Mouse (Mus musculus) embryonic facial prominence, embryonic 15.5 days (tissue): ENCODE measurements at regions not wholly inside any gene's neighbourhood (a gene's known extent, or its start where the extent isn't known, plus 50 kb on each side); places are given as distances from the start of the nearest gene placed in this dataset.

Experiments used
- ATAC-seq: fragments of 200-750 bp; cut with Nextera tagmentation; 2 replicates; pipeline ENCODE4 v1.8.0; 2017; ENCODE audit warnings: low read depth, moderate TSS enrichment; ENCODE audit not compliant: insufficient number of reproducible peaks, low FRiP score, low TSS enrichment
- H3K27ac ChIP-seq: fragments of 300-500 bp; sonication (generic); replicated peaks from 2 replicates; pipeline ENCODE4 v1.5.1; 2015; ENCODE audit warnings: mild to moderate bottlenecking, inconsistent platforms
- H3K27me3 ChIP-seq: fragments of 300-500 bp; sonication (generic); 2 replicates; pipeline ENCODE4 v1.6.1; 2015; ENCODE audit warnings: inconsistent platforms
- H3K36me3 ChIP-seq: fragments of 300-500 bp; sonication (generic); 2 replicates; pipeline ENCODE4 v1.6.1; 2015; ENCODE audit warnings: mild to moderate bottlenecking, inconsistent platforms
- H3K4me1 ChIP-seq: fragments of 300-500 bp; sonication (generic); 2 replicates; pipeline ENCODE4 v1.6.1; 2015; ENCODE audit warnings: inconsistent platforms
- H3K4me2 ChIP-seq: fragments of 300-500 bp; sonication (generic); replicated peaks from 2 replicates; pipeline ENCODE4 v1.6.1; 2015; ENCODE audit warnings: mild to moderate bottlenecking, inconsistent platforms
- H3K4me3 ChIP-seq: fragments of 300-500 bp; sonication (generic); replicated peaks from 2 replicates; pipeline ENCODE4 v1.5.1; 2015; ENCODE audit warnings: mild to moderate bottlenecking, inconsistent platforms
- H3K9ac ChIP-seq: fragments of 300-500 bp; sonication (generic); 2 replicates; pipeline ENCODE4 v1.6.1; 2015; ENCODE audit warnings: inconsistent platforms
- H3K9me3 ChIP-seq: fragments of 300-500 bp; sonication (generic); replicated peaks from 2 replicates; pipeline ENCODE4 v1.6.1; 2016; ENCODE audit warnings: inconsistent platforms
- WGBS: fragments of 180-500 bp; shearing (Covaris S2); methylation state at CpG from one replicate; pipeline ENCODE4 v1.1.7; 2015; 5-methylcytosine and 5-hydroxymethylcytosine counted together

DNA sequence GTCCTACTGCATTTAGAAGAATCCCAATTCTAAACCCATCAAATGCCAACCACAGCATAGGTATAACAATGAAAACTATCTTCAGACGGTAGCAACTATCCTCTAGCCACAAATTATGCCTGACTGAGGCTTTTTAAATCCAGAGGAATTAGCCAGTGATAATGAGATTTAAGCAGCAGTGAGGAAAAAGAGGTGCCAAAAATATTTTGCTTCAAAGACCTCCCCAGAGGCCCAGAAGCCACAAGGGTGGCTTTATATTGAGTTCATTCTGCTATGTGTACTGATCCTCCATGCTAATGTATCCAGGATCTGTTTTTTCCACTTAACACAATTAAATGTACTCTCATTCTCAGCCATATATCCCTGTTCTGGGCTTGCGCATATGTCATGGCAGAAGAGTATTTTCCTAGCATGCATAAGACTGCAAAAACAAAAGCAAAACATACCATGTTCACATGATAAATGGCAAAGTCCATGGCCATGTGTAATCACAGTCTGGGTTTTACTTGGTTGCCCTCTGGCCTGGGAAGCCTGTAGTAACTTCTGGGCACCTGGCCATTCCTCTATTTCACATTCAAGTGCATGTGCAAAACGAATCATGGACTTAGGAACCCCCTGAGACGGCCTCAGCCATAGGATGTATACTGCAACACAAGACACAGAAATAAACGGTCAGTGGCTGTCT lies 113.6 kb upstream of the Tsc22d2 start:
- H3K9me3 ChIP-seq = no peaks in the 10 kb centered on the region
- 62% methylated on average over 5 of the region's 5 CpGs for WGBS
- no peak for ATAC-seq
- H3K9ac ChIP-seq = no peak overlapping the region
- no peaks in the 10 kb centered on the region for H3K36me3 ChIP-seq
- no peak overlapping the region for H3K4me3 ChIP-seq
- H3K27me3 ChIP-seq = no peaks in the 10 kb centered on the region
- no peak overlapping the region for H3K4me2 ChIP-seq
- no peaks in the 10 kb centered on the region; the same call in 1 of the 2 replicates for H3K4me1 ChIP-seq
- no peak overlapping the region for H3K27ac ChIP-seq

- no peak overlapping the region for H3K4me2 ChIP-seq
- no peak overlapping the region for H3K9ac ChIP-seq
- H3K36me3 ChIP-seq = no peaks in the 10 kb centered on the region
- no peaks in the 10 kb centered on the region; the same call in 1 of the 2 replicates for H3K4me1 ChIP-seq
- H3K27me3 ChIP-seq = no peaks in the 10 kb centered on the region
- WGBS = 90% methylated on average over 1 of the region's 1 CpGs
- no peak for ATAC-seq
- no peaks in the 10 kb centered on the region for H3K9me3 ChIP-seq
- H3K4me3 ChIP-seq = no peak overlapping the region
- H3K27ac ChIP-seq = no peak overlapping the region
These were observed 112.2 kb upstream of the Tsc22d2 start for GRCm38 (mm10) chr3:58302322-58302721.

DNA sequence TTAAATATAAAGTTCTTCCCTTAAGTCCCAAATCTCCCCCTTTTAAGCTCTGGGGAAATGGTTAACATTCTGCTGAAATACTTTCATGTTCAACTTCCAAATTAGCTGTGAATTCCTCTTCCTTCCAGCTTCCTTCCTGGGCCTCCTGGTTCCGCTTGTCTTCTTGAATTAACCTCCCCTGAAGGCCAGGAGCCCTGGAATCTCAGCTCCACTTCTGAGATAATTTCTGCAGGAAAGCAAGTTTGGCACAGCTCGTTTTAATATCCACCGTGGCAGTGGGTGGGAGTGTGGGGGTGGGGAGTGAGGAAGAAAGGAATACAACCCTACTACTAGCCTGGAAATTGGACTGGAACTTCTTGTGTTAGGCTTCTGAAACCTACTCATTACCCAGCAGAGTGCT lies 110.8 kb upstream of the Tsc22d2 start:
- Histone ChIP-seq H3K4me2 (no peak overlapping the region), H3K9ac (no peak overlapping the region), H3K27ac (no peak overlapping the region), H3K4me3 (no peak overlapping the region), H3K4me1 (no peaks in the 10 kb centered on the region; the same call in 1 of the 2 replicates), H3K27me3 (no peaks in the 10 kb centered on the region), H3K36me3 (no peaks in the 10 kb centered on the region), H3K9me3 (no peaks in the 10 kb centered on the region)
- 16% methylated on average over 3 of the region's 3 CpGs for WGBS
- ATAC-seq = no peak

GRCm38 (mm10) chr3:58309601-58310000 lies 104.9 kb upstream of the Tsc22d2 start:
- 61% methylated on average over 8 of the region's 8 CpGs for WGBS
- H3K36me3 ChIP-seq = no peaks in the 10 kb centered on the region
- H3K9me3 ChIP-seq = no peaks in the 10 kb centered on the region
- no peak overlapping the region for H3K27ac ChIP-seq
- no peak for ATAC-seq
- no peak overlapping the region for H3K9ac ChIP-seq
- no peaks in the 10 kb centered on the region for H3K4me1 ChIP-seq
- H3K4me3 ChIP-seq = no peak overlapping the region
- no peak overlapping the region for H3K4me2 ChIP-seq
- no peaks in the 10 kb centered on the region for H3K27me3 ChIP-seq

DNA sequence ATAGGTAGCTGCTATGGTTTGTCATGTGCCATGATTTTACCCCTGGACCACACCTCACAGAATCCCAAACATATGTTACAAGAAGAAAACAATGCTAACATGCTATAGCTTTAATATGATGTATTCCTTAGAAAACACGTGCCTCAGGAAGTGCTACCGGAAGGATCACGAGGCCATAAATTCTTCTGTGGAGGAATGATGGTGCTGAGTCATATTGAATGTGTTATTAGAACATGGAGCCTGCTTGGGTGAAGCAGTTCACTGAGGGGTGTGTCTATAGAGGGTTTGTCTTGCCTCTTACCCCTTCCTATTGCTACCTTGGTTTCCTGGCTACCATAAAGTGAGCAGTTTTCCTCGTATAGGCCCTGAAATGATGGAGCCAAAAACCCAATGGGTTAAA lies 104.1 kb upstream of the Tsc22d2 start:
- H3K4me3 ChIP-seq = no peak overlapping the region
- WGBS = 87% methylated on average over 4 of the region's 4 CpGs
- H3K4me2 ChIP-seq = no peak overlapping the region
- H3K27ac ChIP-seq = no peak overlapping the region
- no peaks in the 10 kb centered on the region for H3K27me3 ChIP-seq
- no peaks in the 10 kb centered on the region for H3K9me3 ChIP-seq
- H3K4me1 ChIP-seq = no peaks in the 10 kb centered on the region
- no peaks in the 10 kb centered on the region for H3K36me3 ChIP-seq
- H3K9ac ChIP-seq = no peak overlapping the region
- no peak for ATAC-seq

GRCm38 (mm10) chr3:58311104-58311685 lies 103.3 kb upstream of the Tsc22d2 start:
- Histone ChIP-seq H3K36me3 (no peaks in the 10 kb centered on the region), H3K4me3 (no peak overlapping the region)
- 91% methylated on average over 5 of the region's 5 CpGs for WGBS

DNA sequence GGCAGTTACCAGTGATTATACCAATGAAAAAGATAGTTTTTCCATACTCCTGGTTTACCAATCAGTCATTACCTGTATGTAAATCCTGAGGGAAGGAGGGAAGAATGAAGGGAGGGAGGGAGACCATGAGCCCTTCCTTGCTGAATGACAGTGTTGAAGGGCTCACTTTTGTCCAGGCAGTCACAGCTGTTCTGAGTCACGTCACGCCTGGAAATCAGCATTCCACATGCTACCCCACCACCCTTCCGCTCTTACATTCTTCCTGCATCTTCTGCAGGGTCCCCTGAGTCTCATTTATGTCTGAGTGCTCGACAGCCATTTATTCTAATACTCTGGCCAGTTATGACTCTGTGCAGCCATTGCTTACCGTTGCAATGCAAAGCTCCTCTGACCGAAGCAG lies 101.9 kb upstream of the Tsc22d2 start:
- no peak overlapping the region for H3K27ac ChIP-seq
- ATAC-seq = no peak
- H3K36me3 ChIP-seq = no peaks in the 10 kb centered on the region
- H3K9me3 ChIP-seq = no peaks in the 10 kb centered on the region
- no peaks in the 10 kb centered on the region for H3K27me3 ChIP-seq
- no peak overlapping the region for H3K4me2 ChIP-seq
- H3K4me3 ChIP-seq = no peak overlapping the region
- WGBS = 58% methylated on average over 6 of the region's 6 CpGs
- no peaks in the 10 kb centered on the region for H3K4me1 ChIP-seq
- no peak overlapping the region for H3K9ac ChIP-seq

More at GRCm38 (mm10) chr3:58311104-58311685, 103.3 kb upstream of the Tsc22d2 start:
- H3K9me3 ChIP-seq = no peaks in the 10 kb centered on the region
- H3K4me1 ChIP-seq = no peaks in the 10 kb centered on the region
- no peak overlapping the region for H3K4me2 ChIP-seq
- H3K27ac ChIP-seq = no peak overlapping the region
- ATAC-seq = no peak
- H3K9ac ChIP-seq = no peak overlapping the region
- H3K27me3 ChIP-seq = no peaks in the 10 kb centered on the region

- Histone ChIP-seq H3K27me3 (no peaks in the 10 kb centered on the region), H3K9me3 (no peaks in the 10 kb centered on the region), H3K4me2 (no peak overlapping the region), H3K36me3 (no peaks in the 10 kb centered on the region), H3K9ac (no peak overlapping the region), H3K27ac (no peak overlapping the region), H3K4me1 (no peaks in the 10 kb centered on the region), H3K4me3 (no peak overlapping the region)
- WGBS = 59% methylated on average over 6 of the region's 6 CpGs
- ATAC-seq = no peak
These were observed 99.3 kb upstream of the Tsc22d2 start for GRCm38 (mm10) chr3:58315236-58315635.

GRCm38 (mm10) chr3:58317240-58317639 lies 97.3 kb upstream of the Tsc22d2 start:
- H3K36me3 ChIP-seq = no peaks in the 10 kb centered on the region
- no peak for ATAC-seq
- no peak overlapping the region for H3K4me2 ChIP-seq
- no peak overlapping the region for H3K27ac ChIP-seq
- no peak overlapping the region for H3K9ac ChIP-seq
- H3K4me3 ChIP-seq = no peak overlapping the region
- H3K4me1 ChIP-seq = no peaks in the 10 kb centered on the region
- H3K27me3 ChIP-seq = no peaks in the 10 kb centered on the region
- 54% methylated on average over 2 of the region's 2 CpGs for whole genome bisulfite sequencing
- no peaks in the 10 kb centered on the region for H3K9me3 ChIP-seq

- no peak overlapping the region for H3K4me3 ChIP-seq
- no peak overlapping the region for H3K4me2 ChIP-seq
- H3K27ac ChIP-seq = no peak overlapping the region
- no peaks in the 10 kb centered on the region for H3K27me3 ChIP-seq
- 76% methylated on average over 2 of the region's 2 CpGs for WGBS
- no peaks in the 10 kb centered on the region for H3K4me1 ChIP-seq
- H3K9me3 ChIP-seq = no peaks in the 10 kb centered on the region
- no peak overlapping the region for H3K9ac ChIP-seq
- no peak for ATAC-seq
- H3K36me3 ChIP-seq = no peaks in the 10 kb centered on the region
These were observed 95.8 kb upstream of the Tsc22d2 start for GRCm38 (mm10) chr3:58318756-58319155.

GRCm38 (mm10) chr3:58319463-58319862 lies 95.1 kb upstream of the Tsc22d2 start:
- Histone ChIP-seq H3K27me3 (no peaks in the 10 kb centered on the region), H3K36me3 (no peaks in the 10 kb centered on the region), H3K4me3 (no peak overlapping the region), H3K4me2 (no peak overlapping the region), H3K4me1 (no peaks in the 10 kb centered on the region), H3K27ac (no peak overlapping the region), H3K9ac (no peak overlapping the region), H3K9me3 (no peaks in the 10 kb centered on the region)
- 72% methylated on average over 1 of the region's 1 CpGs for WGBS
- ATAC-seq = no peak

DNA sequence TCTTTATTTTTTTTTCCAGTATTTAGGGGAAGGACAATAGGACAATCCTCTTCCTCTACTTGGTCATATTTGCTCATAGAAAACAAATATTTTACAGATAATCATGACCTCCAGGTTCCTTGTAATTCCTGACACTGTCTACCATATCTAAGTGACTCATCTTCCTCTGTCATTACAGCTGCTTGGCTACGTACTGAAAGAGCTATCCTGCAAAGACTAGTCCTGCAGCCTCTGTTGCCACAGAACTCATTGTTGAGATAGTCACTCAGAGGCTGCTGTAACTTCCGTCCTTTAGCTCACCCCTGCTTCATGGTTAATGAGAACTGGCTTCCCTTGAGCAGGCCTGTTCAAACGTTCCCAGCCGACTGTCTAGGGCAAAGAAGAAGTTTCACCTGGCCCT lies 93.7 kb upstream of the Tsc22d2 start:
- no peak overlapping the region for H3K4me2 ChIP-seq
- H3K27ac ChIP-seq = no peak overlapping the region
- no peak overlapping the region for H3K4me3 ChIP-seq
- no peaks in the 10 kb centered on the region for H3K36me3 ChIP-seq
- ATAC-seq = no peak
- H3K27me3 ChIP-seq = no peaks in the 10 kb centered on the region
- no peaks in the 10 kb centered on the region for H3K4me1 ChIP-seq
- WGBS = 64% methylated on average over 4 of the region's 4 CpGs
- no peak overlapping the region for H3K9ac ChIP-seq
- H3K9me3 ChIP-seq = no peaks in the 10 kb centered on the region
